Mouse (Mus musculus) C2C12 (cell line): ENCODE measurements around the gene Zfp985. TPM values are rescaled to one million over a fixed set of nuclear protein-coding genes. Genes with fewer than 3 reads are reported as not detected.
"Not testable (repeated sequence)": the region's sequence is repeated elsewhere in the genome, so short reads cannot be mapped to it uniquely, and the experiment has no call there.

Experiments used
- H3K27me3 ChIP-seq: one replicate; pipeline ENCODE4 v1.6.1; 2011; ENCODE audit not compliant: control insufficient read depth, insufficient read depth, insufficient read length
- H3K36me3 ChIP-seq: one replicate; pipeline ENCODE4 v1.6.1; 2011; ENCODE audit not compliant: control insufficient read depth, insufficient read depth
- H3K4me3 ChIP-seq: one replicate; pipeline ENCODE4 v1.5.1; 2011; ENCODE audit warnings: mild to moderate bottlenecking, control low read depth; ENCODE audit not compliant: poor library complexity, insufficient read depth, severe bottlenecking
- H3K79me2 ChIP-seq: one replicate; pipeline ENCODE4 v1.6.1; 2011; ENCODE audit not compliant: control insufficient read depth, insufficient read depth
- H3K79me3 ChIP-seq: one replicate; pipeline ENCODE4 v1.6.1; 2011; ENCODE audit warnings: low read depth, control low read depth
- H3ac ChIP-seq: one replicate; pipeline ENCODE3; 2011; ENCODE audit warnings: low read depth; ENCODE audit not compliant: control insufficient read depth, insufficient read length
- CEBPB ChIP-seq: IDR thresholded peaks from one replicate; pipeline ENCODE4 v1.6.1; 2011; ENCODE audit warnings: low read depth, mild to moderate bottlenecking, control low read depth, moderate library complexity
- CTCF ChIP-seq: IDR thresholded peaks from one replicate; pipeline ENCODE4 v1.5.1; 2011; ENCODE audit not compliant: control insufficient read depth, insufficient read depth, insufficient read length
- FOSL1 ChIP-seq: IDR thresholded peaks from one replicate; pipeline ENCODE4 v1.8.0; 2011; ENCODE audit warnings: mild to moderate bottlenecking, low read length; ENCODE audit not compliant: poor library complexity, insufficient read depth, severe bottlenecking
- MAX ChIP-seq: IDR thresholded peaks from one replicate; pipeline ENCODE4 v1.6.1; 2011; ENCODE audit warnings: mild to moderate bottlenecking, control low read depth
- MYOD1 ChIP-seq: IDR thresholded peaks from one replicate; pipeline ENCODE4 v1.6.1; 2011; ENCODE audit warnings: low read depth; ENCODE audit not compliant: control insufficient read depth, insufficient read length
- MYOG ChIP-seq: IDR thresholded peaks from one replicate; pipeline ENCODE4 v1.6.1; 2011; ENCODE audit not compliant: control insufficient read depth, insufficient read length; ENCODE audit errors: extremely low read depth
- USF1 ChIP-seq: IDR thresholded peaks from one replicate; pipeline ENCODE4 v1.6.1; 2011; ENCODE audit warnings: low read depth, mild to moderate bottlenecking, control low read depth, moderate library complexity
- polyA plus RNA-seq: library from polyadenylated mRNA; unstranded; fragments of >200 nt; fragmentation: generic; extraction: Trizol; gene quantifications from one replicate; pipeline ENCODE4 v1.2.1, GENCODE M21; 2012; ENCODE audit warnings: missing spikeins

Gene Zfp985
- polyA plus RNA-seq, 1 experiment, result 0.41 TPM

- Histone ChIP-seq H3K4me3 (no peak overlapping the region), H3K79me2 (no peaks in the 10 kb centered on the region), H3K79me3 (no peaks in the 10 kb centered on the region), H3K27me3 (no peaks in the 10 kb centered on the region), H3K36me3 (no peaks in the 10 kb centered on the region), H3ac (no peak overlapping the region)
- TF ChIP-seq MAX (no peak), CTCF (no peak), MYOG (no peak), FOSL1 (no peak), USF1 (no peak), CEBPB (no peak), MYOD1 (no peak)
Measured at GRCm38 (mm10) chr4:147537702-147538101, 15.4 kb upstream of the Zfp985 start.

GRCm38 (mm10) chr4:147539918-147540317 is 13.2 kb upstream of the Zfp985 start, which contains the start of gene Gm16503:
Gm16503 (plus strand) TSS chr4:147540218.
- H3K4me3 ChIP-seq, H3ac ChIP-seq, H3K36me3 ChIP-seq, H3K79me3 ChIP-seq, H3K79me2 ChIP-seq, H3K27me3 ChIP-seq: not testable (repeated sequence)

- Histone ChIP-seq H3ac (no peak overlapping the region), H3K79me2 (no peaks in the 10 kb centered on the region), H3K79me3 (no peaks in the 10 kb centered on the region), H3K4me3 (no peak overlapping the region), H3K27me3 (no peaks in the 10 kb centered on the region), H3K36me3 (no peaks in the 10 kb centered on the region)
- TF ChIP-seq MYOG (no peak), USF1 (no peak), CTCF (no peak), MAX (no peak), FOSL1 (no peak), CEBPB (no peak)
Measured at GRCm38 (mm10) chr4:147541105-147541504, 12.0 kb upstream of the Zfp985 start.

GRCm38 (mm10) chr4:147554361-147554760 is 1.3 kb downstream of the Zfp985 start:
- not testable (repeated sequence) for H3K36me3 ChIP-seq, H3K27me3 ChIP-seq, H3K79me2 ChIP-seq, H3ac ChIP-seq, H3K4me3 ChIP-seq, H3K79me3 ChIP-seq

GRCm38 (mm10) chr4:147556921-147557320 is 3.8 kb downstream of the Zfp985 start:
- H3K4me3 ChIP-seq, H3K27me3 ChIP-seq, H3ac ChIP-seq, H3K79me2 ChIP-seq, H3K79me3 ChIP-seq, H3K36me3 ChIP-seq: not testable (repeated sequence)

- H3K36me3 ChIP-seq, H3ac ChIP-seq, H3K4me3 ChIP-seq, H3K27me3 ChIP-seq, H3K79me2 ChIP-seq, H3K79me3 ChIP-seq: not testable (repeated sequence)
Measured at GRCm38 (mm10) chr4:147558011-147558410, 4.9 kb downstream of the Zfp985 start.

- H3K36me3 ChIP-seq, H3K79me2 ChIP-seq, H3K27me3 ChIP-seq, H3ac ChIP-seq, H3K79me3 ChIP-seq, H3K4me3 ChIP-seq: not testable (repeated sequence)
Measured at GRCm38 (mm10) chr4:147559096-147559495, 6.0 kb downstream of the Zfp985 start.
